20 mouse cellular contexts compared by ENCODE assay signal in the genomic region with DNA sequence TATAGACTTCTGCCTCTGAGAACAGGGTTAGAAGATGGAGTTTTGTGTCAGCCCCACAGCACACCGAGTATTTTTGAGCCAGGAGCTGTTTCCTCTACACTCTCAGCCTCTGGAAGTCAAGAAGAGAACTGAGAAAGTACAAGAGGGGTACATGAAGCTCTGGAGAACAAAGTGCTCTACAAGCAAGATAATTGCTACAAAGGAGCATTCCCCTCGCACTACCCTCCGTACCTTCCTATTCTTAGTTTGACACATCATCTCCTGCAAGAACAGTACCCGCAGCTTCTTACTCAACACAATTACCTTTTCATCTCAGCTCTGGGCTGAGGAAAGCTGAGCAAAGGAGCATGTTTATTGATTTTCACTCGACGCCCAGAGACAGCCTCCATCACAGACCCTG. TPM values are rescaled to one million over a fixed set of nuclear protein-coding genes. Genes with fewer than 3 reads are reported as not detected.
"Had no signal": no experiment of that assay in that cellular context is flagged by ENCODE, and none has a peak within 500 bp of the region (broad histone marks: within the 10 kb centered on the region; RNA-seq: fewer than 3 reads in every experiment).

No protein-coding gene starts in this region.

- H3K4me3 ChIP-seq: liver, embryonic 15.5 days; lung, embryonic 15.5 days; midbrain, embryonic 10.5 days; midbrain, embryonic 12.5 days; myocyte; neural tube, embryonic 13.5 days; neural tube, embryonic 15.5 days; stomach, embryonic 15.5 days had no signal

- H3K27me3 ChIP-seq: liver, embryonic 15.5 days; lung, embryonic 15.5 days; midbrain, embryonic 12.5 days; neural tube, embryonic 13.5 days; neural tube, embryonic 15.5 days; stomach, embryonic 15.5 days had no signal

- DNase-seq: liver, postnatal 0 days; lung, adult 2 months; lung, postnatal 10 days; lung, postnatal 4 days; midbrain, embryonic 14.5 days; right cerebral cortex, postnatal 14 days; thymus, adult 18-20 months; thymus, postnatal 14 days; thymus, postnatal 36 days had no signal

- H3K9ac ChIP-seq: liver, embryonic 15.5 days; liver, postnatal 0 days; lung, embryonic 15.5 days; midbrain, embryonic 12.5 days; neural tube, embryonic 13.5 days; neural tube, embryonic 15.5 days; stomach, embryonic 15.5 days had no signal

- H3K9me3 ChIP-seq: liver, embryonic 15.5 days; lung, embryonic 15.5 days; midbrain, embryonic 10.5 days; midbrain, embryonic 12.5 days; neural tube, embryonic 13.5 days; neural tube, embryonic 15.5 days; stomach, embryonic 15.5 days had no signal

- ATAC-seq: liver, postnatal 0 days; midbrain, embryonic 16.5 days had no signal

- H3K4me1 ChIP-seq: liver, embryonic 15.5 days; lung, embryonic 15.5 days; midbrain, embryonic 10.5 days; midbrain, embryonic 12.5 days; neural tube, embryonic 13.5 days; neural tube, embryonic 15.5 days; stomach, embryonic 15.5 days had no signal

- H3K4me2 ChIP-seq: liver, embryonic 15.5 days; lung, embryonic 15.5 days; midbrain, embryonic 12.5 days; neural tube, embryonic 13.5 days; neural tube, embryonic 15.5 days; stomach, embryonic 15.5 days had no signal

- H3K27ac ChIP-seq: liver, embryonic 15.5 days; lung, embryonic 15.5 days; midbrain, embryonic 10.5 days; midbrain, embryonic 12.5 days; neural tube, embryonic 13.5 days; neural tube, embryonic 15.5 days; stomach, embryonic 15.5 days; stomach, postnatal 0 days had no signal

- H3K36me3 ChIP-seq: liver, embryonic 15.5 days; lung, embryonic 15.5 days; midbrain, embryonic 10.5 days; midbrain, embryonic 12.5 days; neural tube, embryonic 13.5 days; neural tube, embryonic 15.5 days; stomach, embryonic 15.5 days had no signal

RNA-seq across cellular contexts. Expression of a gene that starts 7.6 kb away (rescaled TPM):
- polyA plus RNA-seq: liver, postnatal 0 days; lung, embryonic 15.5 days; midbrain, embryonic 10.5 days; midbrain, embryonic 14.5 days; midbrain, embryonic 16.5 days; neural tube, embryonic 13.5 days; neural tube, embryonic 15.5 days had no signal

RNA-seq across cellular contexts. Expression of a gene that starts 34.4 kb away (rescaled TPM):
- polyA plus RNA-seq: liver, embryonic 15.5 days; liver, postnatal 0 days; lung, embryonic 15.5 days; midbrain, embryonic 10.5 days; midbrain, embryonic 12.5 days; midbrain, embryonic 14.5 days; midbrain, embryonic 16.5 days; myocyte; neural tube, embryonic 11.5 days; neural tube, embryonic 13.5 days; neural tube, embryonic 15.5 days; stomach, embryonic 15.5 days; stomach, postnatal 0 days had no signal
